Mouse (Mus musculus) induced T-regulatory cell, adult 2 months (primary cell): ENCODE results near the gene Chit1.

ENCODE experiments used
- DNase-seq: peaks from one replicate; pipeline ENCODE4 v3.0.0-alpha.2; 2012; ENCODE audit warnings: low read depth

Gene Chit1

GRCm38 (mm10) chr1:134142363-134142794 is 31.3 kb downstream of the Chit1 start:
- DNase-seq: no peak

DNA sequence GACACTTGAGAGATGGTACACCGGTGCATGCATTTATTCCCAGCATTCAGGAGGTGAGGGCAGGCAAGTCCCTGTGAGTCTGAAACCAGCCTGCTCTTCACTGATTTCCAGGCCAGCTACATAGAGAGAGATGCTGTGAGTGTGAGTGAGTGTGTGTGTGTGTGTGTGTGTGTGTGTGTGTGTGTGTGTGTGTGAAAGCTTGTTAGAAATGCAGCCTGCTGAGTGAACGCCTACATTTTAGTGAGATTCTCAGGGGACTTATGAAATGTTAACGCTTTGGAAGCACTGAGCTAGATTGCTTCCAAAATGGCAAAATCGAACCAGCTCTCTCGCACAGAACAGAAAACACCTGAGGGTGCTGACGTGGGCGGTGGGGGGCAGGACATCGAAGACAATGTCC is 35.0 kb downstream of the Chit1 start:
- DNase-seq: no peak

DNA sequence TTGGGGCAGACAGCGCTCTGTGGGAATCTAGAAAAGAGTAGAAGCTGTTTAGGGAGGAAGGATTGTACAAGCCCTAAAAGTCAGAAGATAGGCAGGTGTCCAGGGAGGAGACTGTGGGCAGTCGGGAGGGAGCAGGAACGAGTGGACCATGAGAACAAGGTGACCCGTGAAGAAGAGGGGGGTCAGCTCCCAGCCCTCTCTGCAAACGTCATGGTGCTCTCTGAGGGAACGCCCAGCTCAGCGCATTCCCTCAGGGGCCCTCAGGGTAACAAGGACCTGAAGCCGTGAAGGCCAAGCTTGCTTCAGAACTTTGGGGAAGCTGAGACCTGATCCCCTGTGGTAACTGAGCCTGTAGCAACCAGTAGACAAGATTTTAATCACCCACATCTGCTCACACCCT is 39.0 kb downstream of the Chit1 start:
- no peak for DNase-seq

DNA sequence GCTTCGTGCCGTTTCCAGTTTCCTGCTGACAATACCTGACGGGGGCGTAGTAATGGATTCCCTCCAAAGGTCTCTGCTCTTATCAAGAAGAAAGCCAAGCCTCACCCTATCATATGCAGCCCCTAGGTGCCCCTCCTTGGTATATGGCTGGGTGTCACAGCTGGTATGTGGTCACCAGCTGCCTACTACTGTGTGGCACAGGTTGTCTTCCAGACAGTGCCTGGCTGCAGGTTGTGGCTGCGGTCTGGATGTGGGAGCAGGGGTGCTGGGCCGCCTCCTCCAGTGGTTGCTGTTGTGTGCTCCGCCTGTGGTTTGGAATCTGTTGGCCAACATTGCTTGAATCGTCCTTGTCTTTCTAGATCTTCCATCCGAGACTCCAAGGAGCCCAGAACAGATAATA is 39.7 kb downstream of the Chit1 start:
- DNase-seq: no peak

DNA sequence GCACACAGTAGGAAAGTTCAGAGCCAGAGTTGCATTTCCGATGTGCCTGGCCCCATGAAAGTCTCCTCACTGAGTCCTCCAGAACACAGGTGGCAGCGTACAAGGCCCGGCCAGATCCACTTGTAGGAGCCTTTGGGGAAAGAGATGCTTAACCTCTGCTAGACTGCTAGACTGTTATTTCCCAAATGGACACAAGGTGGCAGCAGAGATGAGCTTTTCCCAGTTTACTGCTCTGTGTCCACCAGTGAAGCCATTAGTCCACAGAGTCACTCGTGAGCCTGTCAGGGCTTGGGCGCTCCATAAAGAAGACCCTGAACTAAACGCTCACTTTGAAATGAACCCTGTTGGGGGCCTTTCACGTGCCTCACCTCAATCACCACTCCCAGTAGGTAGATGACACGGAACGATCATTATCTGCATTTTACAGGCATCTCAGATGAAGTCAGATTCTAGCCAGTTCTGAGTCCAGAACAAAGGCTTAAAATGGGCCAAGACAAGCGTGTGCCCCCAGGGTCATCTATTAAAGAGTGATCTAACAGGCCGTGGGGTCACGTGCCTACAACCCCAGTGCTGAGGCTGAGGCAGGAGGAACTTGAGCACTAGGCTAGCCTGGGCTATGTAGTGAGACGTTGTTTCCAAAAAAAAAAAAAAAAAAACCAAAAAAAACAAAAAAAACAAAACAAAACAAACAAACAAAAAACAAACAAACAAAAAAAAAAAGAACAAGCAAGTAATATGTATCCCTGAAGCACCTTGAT is 40.8 kb downstream of the Chit1 start:
- DNase-seq: peak; percentile 85

DNA sequence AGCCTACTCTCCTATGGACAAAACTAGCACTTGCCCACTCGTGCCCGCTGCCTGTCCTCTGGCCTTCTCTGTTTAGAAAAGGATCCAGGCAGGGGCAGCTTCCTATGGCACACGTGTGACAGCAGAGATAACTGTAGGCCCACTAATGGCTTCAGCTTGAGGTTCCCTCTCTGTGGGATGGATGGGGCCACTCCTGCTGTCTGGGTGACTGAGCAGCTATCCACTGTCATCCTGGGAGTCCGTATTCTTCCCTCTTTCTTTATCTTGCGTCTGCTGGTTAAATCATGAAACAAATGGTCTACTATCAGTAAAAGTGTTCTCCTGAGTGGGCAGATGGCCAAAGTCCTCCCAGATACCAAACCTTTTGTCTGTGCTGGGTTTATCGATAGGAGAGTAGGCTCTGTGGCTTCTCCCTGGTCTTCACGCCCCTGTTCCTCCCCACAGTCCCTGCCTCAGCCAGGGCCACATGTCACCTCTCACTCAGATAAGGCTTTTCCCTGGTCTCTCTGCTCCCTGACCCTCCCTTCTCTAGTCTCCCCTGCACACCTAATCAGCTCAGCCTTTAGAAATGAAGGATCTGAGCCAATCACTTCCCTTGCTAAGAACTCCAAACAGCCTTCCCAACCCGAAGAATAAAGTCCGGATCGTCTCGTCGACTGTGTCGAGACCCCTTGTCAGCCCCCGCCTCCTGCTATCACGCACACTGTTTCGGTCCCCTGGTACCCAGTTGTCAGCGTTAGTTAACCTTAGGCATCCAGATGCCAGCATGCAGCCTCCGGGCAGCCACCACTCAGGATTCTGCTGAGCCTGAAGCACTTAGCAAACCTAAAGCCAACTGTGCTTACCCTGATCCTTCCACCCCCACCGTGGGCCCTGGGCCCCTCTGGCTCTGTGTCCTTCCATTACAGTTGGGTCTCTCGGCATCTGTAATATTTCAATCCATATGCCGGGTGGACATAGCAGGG is 41.9 kb downstream of the Chit1 start:
- no peak for DNase-seq

- DNase-seq: no peak
Measured at GRCm38 (mm10) chr1:134154121-134154520, 43.1 kb downstream of the Chit1 start.

DNA sequence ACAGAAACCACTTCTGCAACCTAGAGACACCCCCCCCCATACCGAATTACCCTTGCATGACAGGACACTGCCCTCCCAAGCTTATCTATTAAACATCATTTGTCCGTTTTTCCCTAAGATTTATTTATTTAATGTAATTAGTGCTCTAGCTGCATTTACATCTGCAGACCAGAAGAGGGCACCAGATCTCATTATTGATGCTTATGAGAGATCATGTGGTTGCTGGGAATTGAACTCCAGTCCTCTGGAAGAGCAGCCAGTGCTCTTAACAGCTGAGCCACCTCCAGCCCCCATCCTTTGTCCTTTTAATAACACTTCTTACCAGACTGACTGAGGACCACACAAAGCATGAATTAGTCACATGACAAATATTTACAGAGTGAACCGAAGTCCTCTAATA is 43.6 kb downstream of the Chit1 start:
- DNase-seq: peak; percentile 43

- DNase-seq: no peak
Measured at GRCm38 (mm10) chr1:134160404-134160803, 49.4 kb downstream of the Chit1 start.

DNA sequence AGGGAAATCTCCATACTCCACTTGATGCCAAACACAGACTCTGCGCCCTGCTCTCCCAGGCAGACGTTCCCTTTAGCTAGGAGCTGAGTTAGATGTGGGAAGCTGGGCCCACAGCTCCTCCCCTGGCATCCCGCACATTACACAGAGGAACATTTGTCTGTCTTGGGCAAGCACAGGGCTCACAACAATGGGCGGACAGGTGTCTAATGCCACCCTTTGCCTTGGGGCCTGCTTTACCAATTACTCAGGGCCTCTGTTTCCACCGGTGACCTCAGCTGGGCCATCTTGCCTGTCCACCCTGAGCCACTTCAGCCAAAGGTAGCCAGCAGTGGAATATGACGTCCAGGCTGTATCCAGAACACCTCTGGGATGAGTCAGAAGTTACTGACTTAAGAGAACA is 50.4 kb downstream of the Chit1 start:
- DNase-seq: no peak

GRCm38 (mm10) chr1:134162510-134163225 is 51.6 kb downstream of the Chit1 start:
- no peak for DNase-seq

- DNase-seq: no peak
Measured at GRCm38 (mm10) chr1:134163476-134163875, 52.4 kb downstream of the Chit1 start.

DNA sequence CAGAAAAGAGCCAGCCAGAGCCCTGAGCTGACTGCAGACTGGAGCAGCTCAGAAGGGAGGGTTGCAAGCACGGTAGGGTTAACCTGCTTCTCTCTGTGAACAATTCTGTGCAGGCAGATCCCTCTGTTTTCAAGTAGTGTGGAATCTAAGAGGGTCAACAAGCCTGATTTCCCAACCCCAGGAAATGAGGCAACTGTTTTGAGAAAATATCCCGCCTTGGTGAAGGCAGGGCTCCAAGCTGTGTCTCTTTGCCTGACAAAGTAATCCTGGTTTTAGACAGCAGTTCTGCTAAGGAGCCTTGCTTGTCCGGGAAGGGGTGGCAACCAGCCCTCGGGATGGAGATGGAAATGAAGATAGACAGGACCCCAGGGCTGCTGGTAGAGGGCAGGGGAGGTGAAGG is 53.4 kb downstream of the Chit1 start:
- DNase-seq: no peak

- no peak for DNase-seq
Measured at GRCm38 (mm10) chr1:134166547-134166946, 55.5 kb downstream of the Chit1 start.

DNA sequence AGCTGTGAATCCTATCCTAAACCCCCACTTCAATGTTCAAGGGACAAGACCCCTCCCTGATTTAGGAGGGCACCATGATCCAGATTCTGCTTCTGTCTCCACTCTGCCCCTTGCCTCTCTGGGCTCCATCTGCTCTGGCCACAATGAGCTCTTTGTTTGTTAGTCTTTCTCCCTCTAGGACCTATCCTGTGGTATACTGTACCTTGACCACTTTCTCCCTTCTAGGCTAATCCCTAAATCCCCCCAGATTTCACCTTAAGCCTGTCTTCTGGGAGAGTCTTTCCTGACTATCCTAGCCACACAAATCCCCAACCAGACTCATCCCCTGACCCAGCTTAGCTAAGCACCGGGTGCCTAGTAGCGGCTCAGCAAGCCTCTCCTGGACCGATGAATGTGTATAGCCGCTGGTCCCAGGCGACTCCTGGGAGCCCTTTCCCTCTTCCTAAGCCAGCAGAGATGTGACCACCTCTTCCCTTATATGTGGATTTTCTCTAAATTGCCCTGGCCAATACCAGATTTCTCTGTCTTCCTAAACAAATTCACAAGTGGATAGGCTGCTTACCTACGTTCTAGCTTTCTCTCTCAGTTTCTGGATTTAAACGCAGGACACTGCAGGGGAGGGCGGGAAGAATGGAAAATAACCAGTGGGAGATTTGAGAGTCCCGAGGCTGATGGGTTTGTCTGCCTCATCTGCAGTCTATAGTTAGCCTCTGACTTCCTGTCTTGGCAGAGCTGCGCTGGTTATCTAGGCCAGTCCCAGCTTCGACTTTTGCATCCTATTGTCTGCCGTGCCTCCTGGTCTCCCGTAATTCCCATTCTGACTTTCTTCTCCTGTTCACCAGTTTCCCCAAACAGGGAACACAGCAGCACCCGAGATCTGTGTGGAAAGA is 56.6 kb downstream of the Chit1 start:
- no peak for DNase-seq

GRCm38 (mm10) chr1:134168567-134168966 is 57.5 kb downstream of the Chit1 start:
- DNase-seq: no peak

DNA sequence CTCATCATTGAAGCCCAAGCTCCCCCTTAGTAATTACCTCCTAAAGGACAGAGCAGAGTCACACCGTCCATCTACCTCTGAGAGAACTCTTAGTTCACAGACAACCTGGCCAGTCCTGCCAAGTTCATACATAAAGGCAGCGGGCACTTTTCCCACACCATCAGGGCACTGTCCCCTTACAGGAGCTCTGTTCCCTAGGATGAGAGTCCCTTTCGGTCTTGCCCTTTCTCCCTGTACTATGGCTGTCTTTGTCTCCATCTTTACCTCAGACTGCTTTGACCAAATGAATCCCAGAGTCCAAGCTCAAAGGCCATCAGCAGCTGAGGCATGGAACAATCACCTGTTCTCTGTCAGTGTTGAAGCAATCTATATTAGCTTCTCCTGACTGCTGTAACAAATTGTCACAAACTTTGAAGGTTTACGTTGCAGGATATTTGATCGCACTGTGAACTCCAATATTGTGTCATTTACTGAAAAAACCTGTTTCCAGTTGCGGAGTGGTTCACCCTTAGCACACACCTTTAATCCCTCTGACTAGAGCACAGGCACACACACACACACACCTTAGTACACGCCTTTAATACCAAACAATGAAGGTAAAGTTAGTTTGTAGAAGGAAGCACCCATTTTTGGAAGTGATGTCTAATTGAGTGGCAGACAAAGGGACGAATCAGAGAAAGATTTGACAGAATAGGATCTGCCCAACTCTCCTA is 58.1 kb downstream of the Chit1 start:
- DNase-seq: no peak

GRCm38 (mm10) chr1:134173081-134173480 is 62.0 kb downstream of the Chit1 start:
- DNase-seq: no peak

DNA sequence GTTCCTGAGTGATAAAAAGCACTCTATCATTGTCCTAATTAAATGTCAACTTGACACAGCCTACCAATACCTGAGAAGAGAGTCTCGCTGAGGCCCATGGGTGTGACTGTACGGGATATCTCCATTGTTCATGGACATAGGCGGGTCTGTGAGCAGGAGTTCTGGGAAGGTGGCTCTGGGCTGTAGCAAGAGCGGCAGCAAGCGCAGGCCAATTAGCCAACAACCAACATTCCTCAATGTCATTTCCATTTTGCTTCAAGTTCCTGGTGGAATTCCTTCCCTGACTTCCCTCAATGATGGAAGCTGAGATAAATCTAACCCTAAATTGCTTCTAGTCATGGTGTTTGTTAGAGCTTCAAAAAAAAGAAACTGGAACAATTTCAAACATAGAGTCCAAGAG is 66.9 kb downstream of the Chit1 start:
- DNase-seq: no peak

DNA sequence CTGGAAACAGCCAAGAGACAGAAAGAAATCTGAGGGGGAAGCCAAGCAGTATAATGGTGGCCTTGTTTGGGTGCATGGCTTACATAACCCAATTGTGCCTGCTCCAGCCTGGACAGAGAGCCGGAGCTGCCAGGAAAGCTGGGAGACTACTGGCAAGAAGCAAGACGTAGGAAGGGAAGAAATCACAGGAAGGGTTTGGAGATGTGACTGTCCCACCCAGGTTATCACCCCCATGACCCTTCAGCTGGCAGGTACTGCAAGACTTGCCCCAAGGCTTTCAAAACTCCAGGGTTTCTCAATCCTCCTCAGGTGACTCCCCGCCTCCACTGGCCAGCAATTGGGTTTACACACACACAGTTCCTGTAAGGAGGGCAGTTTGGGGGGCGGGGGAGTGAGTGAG is 71.0 kb downstream of the Chit1 start, which contains the start of gene Chil1:
TSS of gene Chil1 (plus strand) at position 152 of the 400 bp plus-strand sequence.
- DNase-seq: no peak

DNA sequence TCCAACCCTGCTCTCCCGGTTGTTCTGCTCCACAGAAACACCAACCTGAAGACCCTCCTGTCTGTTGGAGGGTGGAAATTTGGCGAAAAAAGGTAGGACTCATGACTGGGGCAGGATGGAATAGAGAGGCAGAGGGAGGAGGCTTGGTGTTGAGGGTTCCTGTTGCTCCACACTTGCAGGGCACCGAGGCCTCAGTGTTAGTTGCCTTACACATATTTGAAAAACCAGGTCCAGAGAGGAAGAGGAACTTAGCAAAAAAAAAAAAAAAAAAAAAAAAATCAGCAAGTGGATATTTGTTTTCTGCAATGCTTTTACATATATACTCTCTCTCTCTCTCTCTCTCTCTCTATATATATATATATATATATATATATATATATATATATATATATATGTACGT is 73.0 kb downstream of the Chit1 start:
- DNase-seq: no peak
